Mouse (Mus musculus) layer of hippocampus, adult 18-20 months (tissue): ENCODE measurements around the gene Marf1. TPM values are rescaled to one million over a fixed set of nuclear protein-coding genes. Genes with fewer than 3 reads are reported as not detected.
"Not testable (repeated sequence)": the region's sequence is repeated elsewhere in the genome, so short reads cannot be mapped to it uniquely, and the experiment has no call there.

ENCODE experiments used
- DNase-seq, 2 experiments: peaks; one replicate each; pipeline ENCODE4 v3.0.0; 2022; ENCODE audit warnings: low spot score in 2 of 2
- microRNA-seq, 2 experiments: library from miRNA; unstranded; fragments of <30 nt; microRNA quantifications; one replicate each; pipeline ENCODE4 v1.2.0; 2021
- total RNA-seq, 2 experiments: library from RNA; stranded (reverse); gene quantifications; 2 replicates each; pipeline ENCODE4 v1.2.3; 2021

The Marf1 gene
- total RNA-seq, 2 experiments from 2014 or later, result 131 to 142 TPM

GRCm38 (mm10) chr16:14070471-14071169, 92.5 kb downstream of the Marf1 start:
- DNase-seq, result peak; percentile 25 to 42

DNA sequence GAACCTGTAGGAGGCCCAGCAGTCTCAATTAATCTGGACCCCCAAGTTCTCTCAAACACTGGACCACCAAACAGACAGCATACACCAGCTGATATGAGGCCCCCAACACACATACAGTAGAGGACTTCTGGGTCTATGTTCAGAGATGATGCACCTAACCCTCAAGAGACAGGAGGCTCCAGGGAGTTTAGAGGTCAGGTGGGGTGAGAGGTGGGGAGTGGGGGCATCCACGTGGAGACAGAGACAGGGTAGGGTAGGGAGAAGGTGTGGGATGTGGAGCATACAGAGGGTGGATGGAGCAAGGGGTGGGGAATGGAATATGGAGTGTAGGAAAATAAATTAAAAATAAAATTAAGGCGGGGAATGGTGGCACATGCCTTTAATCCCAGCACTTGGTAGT, 94.5 kb downstream of the Marf1 start:
- DNase-seq, result not testable (repeated sequence)

GRCm38 (mm10) chr16:14066571-14066970, 96.6 kb downstream of the Marf1 start:
- DNase-seq, result not testable (repeated sequence)

- no peak for DNase-seq
These were observed 103.3 kb downstream of the Marf1 start for GRCm38 (mm10) chr16:14059869-14060268.

Small RNA genes within 50 kb of the gene (microRNA-seq; reads per million reads assigned to microRNA genes)
- gene Gm27671, result 0 reads per million in 2 experiments
- 927 to 1,148 reads per million in 2 experiments for gene Mir484

Other genes starting within 250 kb of the Marf1 start
- 100 to 1,000 TPM; 265 to 279 TPM for gene 2900011O08Rik, start 176.7 kb downstream of the Marf1 start, total RNA-seq
- gene Ifitm7, start 176.5 kb downstream of the Marf1 start, total RNA-seq, result 1 to 10 TPM; 2.0 to 2.3 TPM
- 10 to 100 TPM; 29.0 TPM for gene Nde1, start 76 bp downstream of the Marf1 start, total RNA-seq
- 1 to 10 TPM; 2.2 to 3.4 TPM for gene Myh11, start 128.0 kb upstream of the Marf1 start, total RNA-seq
- 10 to 100 TPM; 51.5 to 55.7 TPM for gene Fopnl, start 154.1 kb upstream of the Marf1 start, total RNA-seq
- gene Abcc1, start 198.2 kb upstream of the Marf1 start, total RNA-seq, result 10 to 100 TPM; 11.1 to 11.8 TPM